Mouse (Mus musculus): ENCODE data around the gene Gga1. TPM values are rescaled to one million over a fixed set of nuclear protein-coding genes. Genes with fewer than 3 reads are reported as not detected.

Gene Gga1
- polyA plus RNA-seq, 1 experiment = 56.5 TPM

DNA sequence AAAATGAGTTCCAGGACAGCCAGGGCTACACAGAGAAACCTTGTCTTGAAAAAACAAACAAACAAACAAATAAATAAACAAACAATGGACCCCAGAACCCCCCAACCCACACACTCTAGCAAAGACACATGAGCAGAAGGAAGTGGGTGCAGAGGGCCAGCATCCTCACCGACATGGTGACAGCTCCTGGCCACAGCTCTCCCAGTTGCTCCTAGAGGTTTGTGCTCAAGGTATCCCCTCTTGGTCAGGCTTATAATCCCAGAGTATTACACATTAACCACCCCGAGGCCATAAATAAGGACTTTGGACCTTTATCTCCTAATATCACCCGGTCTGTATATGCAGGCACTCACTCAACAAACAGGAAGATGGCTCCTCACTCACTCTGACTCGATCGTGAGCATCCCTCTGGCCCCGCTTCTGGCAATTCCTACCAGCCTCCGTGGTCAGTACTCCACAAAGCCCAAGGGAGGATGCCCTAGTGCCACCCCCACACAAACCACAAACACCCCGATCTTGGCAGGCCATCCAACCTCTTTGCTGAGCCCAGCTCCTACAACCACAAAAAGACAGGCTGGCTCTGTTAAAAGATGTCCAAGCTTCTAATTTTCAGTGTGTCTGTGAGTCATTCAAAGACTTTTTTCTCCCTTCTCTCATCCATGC lies 21.6 kb upstream of the Gga1 start, which contains the start of gene Lgals2:
Gene Lgals2 (minus strand): TSS at position 227 of the 663 bp plus-strand sequence.
- no peaks in the 10 kb centered on the region for H3K27me3 ChIP-seq (replicated peaks; ENCODE audit: control insufficient read depth, insufficient read depth, low read length)
- H3K4me1 ChIP-seq (ENCODE audit: control insufficient read depth, insufficient read depth, low read length) = no peaks in the 10 kb centered on the region
- H3K36me3 ChIP-seq (ENCODE audit: control insufficient read depth, insufficient read depth, low read length) = no peaks in the 10 kb centered on the region
- H3K27ac ChIP-seq (ENCODE audit: insufficient read depth, low read depth, low read length) = no peak within 1 kb of the TSS
- WGBS = 52% methylated on average over 8 of the region's 8 CpGs
- no peak for DNase-seq
- H3K4me3 ChIP-seq (ENCODE audit: insufficient read depth, low read depth, low read length) = no peak within 1 kb of the TSS
- TF ChIP-seq POLR2A (IDR thresholded peaks at IDR 0.05; ENCODE audit: low read depth, low read length) = no peak

DNA sequence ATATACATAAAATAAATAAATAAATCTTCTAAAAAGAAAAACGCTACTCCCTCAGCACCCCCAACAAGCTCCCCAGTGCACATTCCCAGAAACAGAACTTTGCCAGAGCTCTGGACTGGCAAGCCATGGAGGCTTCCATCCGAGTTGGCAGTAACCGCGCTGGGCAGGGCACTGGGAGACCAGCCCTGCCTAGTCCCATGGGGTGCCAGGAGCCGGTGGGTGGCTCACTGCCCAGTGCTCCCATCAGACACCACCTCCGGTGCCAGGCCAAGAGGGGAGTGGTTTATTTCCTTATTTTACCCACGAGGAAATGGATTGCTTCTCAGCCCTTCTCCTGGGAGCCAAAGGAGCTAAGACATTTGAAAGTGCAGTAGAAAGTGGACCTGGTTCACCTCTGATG lies 20.0 kb upstream of the Gga1 start:
- no peaks in the 10 kb centered on the region for H3K4me1 ChIP-seq (ENCODE audit: control insufficient read depth, insufficient read depth, low read length)
- no peak overlapping the region for H3K4me3 ChIP-seq (ENCODE audit: insufficient read depth, low read depth, low read length)
- no peaks in the 10 kb centered on the region for H3K27me3 ChIP-seq (replicated peaks; ENCODE audit: control insufficient read depth, insufficient read depth, low read length)
- no peak for DNase-seq
- no peaks in the 10 kb centered on the region for H3K36me3 ChIP-seq (ENCODE audit: control insufficient read depth, insufficient read depth, low read length)
- H3K27ac ChIP-seq (ENCODE audit: insufficient read depth, low read depth, low read length) = no peak overlapping the region
- TF ChIP-seq POLR2A (IDR thresholded peaks at IDR 0.05; ENCODE audit: low read depth, low read length) = no peak
- TF ChIP-seq CTCF (conservative IDR thresholded peaks at IDR 0.05; ENCODE audit: insufficient read depth, insufficient read length, low read depth, low read length) = no peak
- WGBS = 64% methylated on average over 7 of the region's 7 CpGs

DNA sequence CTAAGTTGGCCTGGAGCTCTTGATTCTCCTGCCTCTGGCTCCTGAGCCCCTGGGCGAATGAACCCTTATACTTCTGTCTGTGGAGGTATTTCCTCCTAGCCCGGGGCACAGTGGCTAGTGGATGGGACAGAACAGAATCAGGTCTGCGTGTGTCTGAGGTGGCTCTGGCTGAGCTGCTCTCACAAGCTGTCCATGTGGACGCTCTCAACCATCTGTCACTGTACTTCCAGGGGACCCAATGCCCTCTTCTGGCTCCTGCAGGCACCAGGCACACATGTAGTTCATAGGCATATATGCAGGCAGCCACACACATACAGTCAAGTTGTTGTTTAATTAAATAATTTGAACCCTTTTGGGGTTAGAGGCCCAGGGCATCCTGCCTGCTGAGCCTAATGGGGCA lies 17.7 kb upstream of the Gga1 start:
- H3K4me1 ChIP-seq (ENCODE audit: control insufficient read depth, insufficient read depth, low read length) = 0 out of 2 replicates have a peak, but pooled peaks cover 3% of the 10 kb centered on the region
- no peak for DNase-seq
- H3K4me3 ChIP-seq (ENCODE audit: insufficient read depth, low read depth, low read length) = no peak overlapping the region
- H3K36me3 ChIP-seq (ENCODE audit: control insufficient read depth, insufficient read depth, low read length) = no peaks in the 10 kb centered on the region
- H3K27ac ChIP-seq (ENCODE audit: insufficient read depth, low read depth, low read length) = no peak overlapping the region
- 79% methylated on average over 4 of the region's 4 CpGs for WGBS
- H3K27me3 ChIP-seq (replicated peaks; ENCODE audit: control insufficient read depth, insufficient read depth, low read length) = no peaks in the 10 kb centered on the region
- TF ChIP-seq CTCF (conservative IDR thresholded peaks at IDR 0.05; ENCODE audit: insufficient read depth, insufficient read length, low read depth, low read length) = no peak
- TF ChIP-seq POLR2A (IDR thresholded peaks at IDR 0.05; ENCODE audit: low read depth, low read length) = no peak

- no peaks in the 10 kb centered on the region for H3K27me3 ChIP-seq (replicated peaks; ENCODE audit: control insufficient read depth, insufficient read depth, low read length)
- TF ChIP-seq CTCF (conservative IDR thresholded peaks at IDR 0.05; ENCODE audit: insufficient read depth, insufficient read length, low read depth, low read length) = no peak
- no peak for TF ChIP-seq POLR2A (IDR thresholded peaks at IDR 0.05; ENCODE audit: low read depth, low read length)
- 0 out of 2 replicates have a peak, but pooled peaks cover 3% of the 10 kb centered on the region for H3K4me1 ChIP-seq (ENCODE audit: control insufficient read depth, insufficient read depth, low read length)
- H3K36me3 ChIP-seq (ENCODE audit: control insufficient read depth, insufficient read depth, low read length) = no peaks in the 10 kb centered on the region
- 66% methylated on average over 6 of the region's 6 CpGs for WGBS
- no peak for DNase-seq
- no peak overlapping the region for H3K4me3 ChIP-seq (ENCODE audit: insufficient read depth, low read depth, low read length)
- no peak overlapping the region for H3K27ac ChIP-seq (ENCODE audit: insufficient read depth, low read depth, low read length)
Measured at GRCm38 (mm10) chr15:78859714-78860113, 17.3 kb upstream of the Gga1 start.

DNA sequence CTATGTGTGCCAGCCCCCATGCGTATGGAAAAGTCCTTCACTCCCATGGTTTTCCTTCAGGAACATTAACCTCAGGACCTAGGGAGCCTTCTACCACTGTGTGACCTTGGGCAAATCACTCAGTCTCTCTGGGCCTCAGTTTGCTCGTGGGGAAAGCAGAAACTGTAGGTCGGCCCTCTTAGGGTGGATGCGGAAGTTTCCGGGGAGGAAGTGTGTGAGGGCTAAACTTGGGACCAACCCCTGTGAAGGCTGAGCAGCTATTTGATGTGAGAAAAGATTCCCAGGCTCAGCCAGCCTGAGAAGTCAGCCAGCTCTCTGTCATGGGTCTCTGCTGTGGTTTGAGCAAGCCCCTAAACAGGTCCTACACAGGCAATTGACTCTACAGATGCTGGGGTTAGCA lies 14.7 kb upstream of the Gga1 start:
- WGBS = 77% methylated on average over 5 of the region's 5 CpGs
- Histone ChIP-seq H3K4me3 (ENCODE audit: insufficient read depth, low read depth, low read length) (no peak overlapping the region), H3K4me1 (ENCODE audit: control insufficient read depth, insufficient read depth, low read length) (0 out of 2 replicates have a peak, but pooled peaks cover 3% of the 10 kb centered on the region), H3K27me3 (replicated peaks; ENCODE audit: control insufficient read depth, insufficient read depth, low read length) (no peaks in the 10 kb centered on the region), H3K36me3 (ENCODE audit: control insufficient read depth, insufficient read depth, low read length) (no peaks in the 10 kb centered on the region), H3K27ac (ENCODE audit: insufficient read depth, low read depth, low read length) (no peak overlapping the region)
- DNase-seq = no peak
- TF ChIP-seq CTCF (conservative IDR thresholded peaks at IDR 0.05; ENCODE audit: insufficient read depth, insufficient read length, low read depth, low read length) (no peak), POLR2A (IDR thresholded peaks at IDR 0.05; ENCODE audit: low read depth, low read length) (no peak)

DNA sequence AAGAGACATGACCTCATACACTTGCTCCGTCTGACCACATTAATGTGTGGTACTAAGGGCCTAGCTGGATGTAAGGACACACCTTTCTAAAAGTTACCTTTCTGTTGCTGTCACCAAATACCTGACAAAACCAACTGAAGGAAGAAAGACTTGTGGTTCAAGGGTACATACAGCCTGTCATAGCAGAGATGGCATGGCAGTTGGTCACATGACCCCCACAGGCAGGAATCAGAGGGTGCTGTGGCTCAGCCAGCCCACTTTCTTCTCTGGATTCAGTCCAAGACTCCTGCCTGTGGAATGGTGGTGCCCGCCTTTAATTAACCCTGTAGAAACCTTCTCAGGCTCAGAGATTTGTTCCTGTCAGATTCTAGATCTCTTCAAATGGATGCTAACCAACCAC lies 13.8 kb upstream of the Gga1 start:
- WGBS = 58% methylated on average over 2 of the region's 2 CpGs
- DNase-seq = no peak
- Histone ChIP-seq H3K4me3 (ENCODE audit: insufficient read depth, low read depth, low read length) (no peak overlapping the region), H3K27me3 (replicated peaks; ENCODE audit: control insufficient read depth, insufficient read depth, low read length) (no peaks in the 10 kb centered on the region), H3K36me3 (ENCODE audit: control insufficient read depth, insufficient read depth, low read length) (no peaks in the 10 kb centered on the region), H3K4me1 (ENCODE audit: control insufficient read depth, insufficient read depth, low read length) (peaks cover 5% of the 10 kb centered on the region; the same call in 1 of the 2 replicates), H3K27ac (ENCODE audit: insufficient read depth, low read depth, low read length) (no peak overlapping the region)
- TF ChIP-seq CTCF (conservative IDR thresholded peaks at IDR 0.05; ENCODE audit: insufficient read depth, insufficient read length, low read depth, low read length) (no peak), POLR2A (IDR thresholded peaks at IDR 0.05; ENCODE audit: low read depth, low read length) (no peak)

- no peak for DNase-seq
- Histone ChIP-seq H3K27me3 (replicated peaks; ENCODE audit: control insufficient read depth, insufficient read depth, low read length) (no peaks in the 10 kb centered on the region), H3K4me3 (ENCODE audit: insufficient read depth, low read depth, low read length) (no peak overlapping the region), H3K36me3 (ENCODE audit: control insufficient read depth, insufficient read depth, low read length) (no peaks in the 10 kb centered on the region), H3K4me1 (ENCODE audit: control insufficient read depth, insufficient read depth, low read length) (peaks cover 6% of the 10 kb centered on the region; the same call in 1 of the 2 replicates), H3K27ac (ENCODE audit: insufficient read depth, low read depth, low read length) (no peak overlapping the region)
- WGBS = 58% methylated on average over 13 of the region's 13 CpGs
- TF ChIP-seq CTCF (conservative IDR thresholded peaks at IDR 0.05; ENCODE audit: insufficient read depth, insufficient read length, low read depth, low read length) = no peak
- no peak for TF ChIP-seq POLR2A (IDR thresholded peaks at IDR 0.05; ENCODE audit: low read depth, low read length)
Measured at GRCm38 (mm10) chr15:78863852-78864253, 13.1 kb upstream of the Gga1 start.

Data from kidney, adult 2 months (tissue).